Mouse (Mus musculus) 416B (cell line): ENCODE measurements around the gene Flvcr1.

Experiments used
- DNase-seq: peaks from one replicate; pipeline ENCODE4 v3.0.0; 2011; ENCODE audit warnings: low read depth

The Flvcr1 gene

GRCm38 (mm10) chr1:191026021-191026713 is at the start of gene Flvcr1:
Gene Flvcr1, minus strand, starts transcription at chr1:191026158.
- DNase-seq: peak; percentile 100

GRCm38 (mm10) chr1:191075199-191075883 is 49.4 kb upstream of the Flvcr1 start:
- DNase-seq: no peak

- DNase-seq: no peak
These were observed 47.5 kb upstream of the Flvcr1 start for GRCm38 (mm10) chr1:191073486-191073885.

- peak; percentile 41 for DNase-seq
These were observed 47.0 kb upstream of the Flvcr1 start for GRCm38 (mm10) chr1:191073001-191073400.

GRCm38 (mm10) chr1:191072329-191072913 is 46.5 kb upstream of the Flvcr1 start:
- no peak for DNase-seq

GRCm38 (mm10) chr1:191071613-191072012 is 45.7 kb upstream of the Flvcr1 start:
- no peak for DNase-seq

- no peak for DNase-seq
These were observed 44.3 kb upstream of the Flvcr1 start for GRCm38 (mm10) chr1:191070259-191070658.

GRCm38 (mm10) chr1:191068377-191068776 is 42.4 kb upstream of the Flvcr1 start:
- peak; percentile 36 for DNase-seq

- peak; percentile 42 for DNase-seq
These were observed 39.2 kb upstream of the Flvcr1 start for GRCm38 (mm10) chr1:191065188-191065587.

- DNase-seq: no peak
These were observed 38.6 kb upstream of the Flvcr1 start for GRCm38 (mm10) chr1:191064535-191064934.

- peak; percentile 12 for DNase-seq
These were observed 37.7 kb upstream of the Flvcr1 start for GRCm38 (mm10) chr1:191063700-191064099.

GRCm38 (mm10) chr1:191062781-191063485 is 37.0 kb upstream of the Flvcr1 start, which contains the start of the genes Tatdn3 and Nsl1:
Gene Tatdn3, minus strand, starts transcription at chr1:191062932.
Gene Nsl1, plus strand, starts transcription at chr1:191063012.
- DNase-seq: peak; percentile 89

- DNase-seq: no peak
These were observed 36.4 kb upstream of the Flvcr1 start for GRCm38 (mm10) chr1:191062241-191062780.

GRCm38 (mm10) chr1:191057461-191057860 is 31.5 kb upstream of the Flvcr1 start:
- peak; percentile 63 for DNase-seq

- DNase-seq: no peak
These were observed 29.5 kb upstream of the Flvcr1 start for GRCm38 (mm10) chr1:191055533-191055873.

- DNase-seq: peak; percentile 82
These were observed 29.0 kb upstream of the Flvcr1 start for GRCm38 (mm10) chr1:191054870-191055532.

GRCm38 (mm10) chr1:191053555-191053954 is 27.6 kb upstream of the Flvcr1 start:
- DNase-seq: no peak

GRCm38 (mm10) chr1:191046231-191046824 is 20.4 kb upstream of the Flvcr1 start:
- DNase-seq: no peak

- DNase-seq: no peak
These were observed 19.3 kb upstream of the Flvcr1 start for GRCm38 (mm10) chr1:191045264-191045663.

GRCm38 (mm10) chr1:191042688-191043087 is 16.7 kb upstream of the Flvcr1 start:
- DNase-seq: no peak

GRCm38 (mm10) chr1:191042106-191042505 is 16.1 kb upstream of the Flvcr1 start:
- no peak for DNase-seq
